Mouse (Mus musculus): ENCODE measurements around the gene Apol11a. TPM values are rescaled to one million over a fixed set of nuclear protein-coding genes. Genes with fewer than 3 reads are reported as not detected.

Gene Apol11a
- polyA plus RNA-seq, 1 experiment, result not detected

- Histone ChIP-seq H3K27ac (ENCODE audit: insufficient read depth, low read depth, low read length) (no peak within 1 kb of the TSS), H3K4me3 (ENCODE audit: insufficient read depth, low read depth, low read length) (no peak within 1 kb of the TSS), H3K4me1 (ENCODE audit: control insufficient read depth, insufficient read depth, low read length) (no peaks in the 10 kb centered on the region)
- TF ChIP-seq CTCF (IDR thresholded peaks at IDR 0.05; ENCODE audit: insufficient read depth, low read depth, low read length) (no peak), POLR2A (IDR thresholded peaks at IDR 0.05; ENCODE audit: insufficient read depth, low read depth, low read length) (no peak)
Observed at GRCm38 (mm10) chr15:77561792-77562191, 53.7 kb downstream of the Apol11a start, which contains the start of gene 1700025B11Rik. Gene 1700025B11Rik (minus strand): TSS chr15:77561892.

- Histone ChIP-seq H3K4me3 (ENCODE audit: insufficient read depth, low read depth, low read length) (no peak overlapping the region), H3K4me1 (ENCODE audit: control insufficient read depth, insufficient read depth, low read length) (no peaks in the 10 kb centered on the region), H3K27ac (ENCODE audit: insufficient read depth, low read depth, low read length) (no peak overlapping the region)
- no peak for TF ChIP-seq CTCF (IDR thresholded peaks at IDR 0.05; ENCODE audit: insufficient read depth, low read depth, low read length)
- TF ChIP-seq POLR2A (IDR thresholded peaks at IDR 0.05; ENCODE audit: insufficient read depth, low read depth, low read length), result no peak
Observed at GRCm38 (mm10) chr15:77563219-77563618, 55.1 kb downstream of the Apol11a start.

Other genes with a start within 250 kb of the Apol11a start
- gene Rbfox2, start 201.3 kb upstream of the Apol11a start, polyA plus RNA-seq (2012; ENCODE audit: insufficient read depth, insufficient read length, low replicate concordance, missing spikeins), result 46.1 TPM in 1 of 2 replicates, not detected in the other
- gene Apol7a, start 109.2 kb upstream of the Apol11a start, polyA plus RNA-seq (2012; ENCODE audit: insufficient read depth, insufficient read length, low replicate concordance, missing spikeins), result not detected in 2 replicates
- gene Apol9a, start 97.1 kb upstream of the Apol11a start, polyA plus RNA-seq (2012; ENCODE audit: insufficient read depth, insufficient read length, low replicate concordance, missing spikeins), result not detected in 2 replicates
- not detected in 2 replicates for gene Apol7b, start 60.8 kb upstream of the Apol11a start, polyA plus RNA-seq (2012; ENCODE audit: insufficient read depth, insufficient read length, low replicate concordance, missing spikeins)
- gene Apol10a, start 31.2 kb upstream of the Apol11a start, polyA plus RNA-seq (2012; ENCODE audit: insufficient read depth, insufficient read length, low replicate concordance, missing spikeins), result not detected in 2 replicates
- gene Apol7c, start 25.0 kb downstream of the Apol11a start, polyA plus RNA-seq (2012; ENCODE audit: insufficient read depth, insufficient read length, low replicate concordance, missing spikeins), result not detected in 2 replicates
- gene 1700025B11Rik, start 53.6 kb downstream of the Apol11a start, polyA plus RNA-seq (2012; ENCODE audit: insufficient read depth, insufficient read length, low replicate concordance, missing spikeins), result not detected in 2 replicates
- not detected in 2 replicates for gene Apol10b, start 87.9 kb downstream of the Apol11a start, polyA plus RNA-seq (2012; ENCODE audit: insufficient read depth, insufficient read length, low replicate concordance, missing spikeins)
- not detected in 2 replicates for gene Gm36245, start 91.0 kb downstream of the Apol11a start, polyA plus RNA-seq (2012; ENCODE audit: insufficient read depth, insufficient read length, low replicate concordance, missing spikeins)
- gene Apol11b, start 135.0 kb downstream of the Apol11a start, polyA plus RNA-seq (2012; ENCODE audit: insufficient read depth, insufficient read length, low replicate concordance, missing spikeins), result not detected in 2 replicates
- not detected in 2 replicates for gene Apol7e, start 190.6 kb downstream of the Apol11a start, polyA plus RNA-seq (2012; ENCODE audit: insufficient read depth, insufficient read length, low replicate concordance, missing spikeins)
- not detected in 2 replicates for gene Apol9b, start 220.8 kb downstream of the Apol11a start, polyA plus RNA-seq (2012; ENCODE audit: insufficient read depth, insufficient read length, low replicate concordance, missing spikeins)
- not detected in 2 replicates for gene Apol8, start 248.7 kb downstream of the Apol11a start, polyA plus RNA-seq (2012; ENCODE audit: insufficient read depth, insufficient read length, low replicate concordance, missing spikeins)